Mouse (Mus musculus): ENCODE measurements at regions not wholly inside any gene's neighbourhood (a gene's known extent, or its start where the extent isn't known, plus 50 kb on each side); places are given as distances from the start of the nearest gene placed in this dataset.

- TF ChIP-seq CTCF (conservative IDR thresholded peaks at IDR 0.05; ENCODE audit: low read length) = no peak
- TF ChIP-seq NANOG (IDR thresholded peaks at IDR 0.05; ENCODE audit: borderline replicate concordance, low read length) = no peak
These were observed 197.2 kb downstream of the Qk start for GRCm38 (mm10) chr17:10122411-10122810.
